Mouse (Mus musculus) midbrain, embryonic 11.5 days (tissue): ENCODE results near the gene Wdr1. TPM values are rescaled to one million over a fixed set of nuclear protein-coding genes. Genes with fewer than 3 reads are reported as not detected.
"Not testable (repeated sequence)": the region's sequence is repeated elsewhere in the genome, so short reads cannot be mapped to it uniquely, and the experiment has no call there.

Experiments used
- ATAC-seq: fragments of 200-750 bp; cut with Nextera tagmentation; 2 replicates; pipeline ENCODE4 v1.8.0; 2017; ENCODE audit warnings: moderate TSS enrichment, moderate library complexity; ENCODE audit not compliant: low FRiP score
- DNase-seq: peaks from one replicate; pipeline ENCODE4 v3.0.0; 2015; ENCODE audit warnings: low spot score; ENCODE audit errors: missing footprints
- H3K27ac ChIP-seq: fragments of 300-500 bp; sonication (generic); 2 replicates; pipeline ENCODE4 v1.5.1; 2014; ENCODE audit warnings: low read depth, low read length
- H3K27me3 ChIP-seq: fragments of 300-500 bp; sonication (generic); 2 replicates; pipeline ENCODE4 v1.6.1; 2014; ENCODE audit warnings: mild to moderate bottlenecking, low read length, moderate library complexity, mixed read lengths; ENCODE audit not compliant: control insufficient read depth, insufficient read depth
- H3K36me3 ChIP-seq: fragments of 300-500 bp; sonication (generic); 2 replicates; pipeline ENCODE4 v1.6.1; 2014; ENCODE audit warnings: mild to moderate bottlenecking, low read length, moderate library complexity, mixed read lengths; ENCODE audit not compliant: control insufficient read depth, insufficient read depth
- H3K4me1 ChIP-seq: fragments of 300-500 bp; sonication (generic); 2 replicates; pipeline ENCODE4 v1.6.1; 2014; ENCODE audit warnings: low read length; ENCODE audit not compliant: control insufficient read depth, insufficient read depth
- H3K4me2 ChIP-seq: fragments of 300-500 bp; sonication (generic); 2 replicates; pipeline ENCODE4 v1.6.1; 2014; ENCODE audit warnings: mild to moderate bottlenecking, moderate library complexity
- H3K4me3 ChIP-seq: fragments of 300-500 bp; sonication (generic); 2 replicates; pipeline ENCODE4 v1.5.1; 2014; ENCODE audit warnings: low read depth, low read length
- H3K9ac ChIP-seq: fragments of 300-500 bp; sonication (generic); 2 replicates; pipeline ENCODE4 v1.6.1; 2014; ENCODE audit warnings: low read length
- H3K9me3 ChIP-seq: fragments of 300-500 bp; sonication (generic); 2 replicates; pipeline ENCODE4 v1.6.1; 2016; ENCODE audit warnings: low read length; ENCODE audit not compliant: control insufficient read depth
- WGBS: fragments of 180-500 bp; shearing (Covaris S2); extraction: QIAGEN DNeasy Blood & Tissue Kit; methylation state at CpG from one replicate; pipeline ENCODE4 v1.1.7; 2014; 5-methylcytosine and 5-hydroxymethylcytosine counted together
- polyA plus RNA-seq: library from polyadenylated mRNA; unstranded; fragments of >200 nt; fragmentation: Nextera tagmentation; extraction: Ambion mirVana; gene quantifications from 2 replicates; pipeline ENCODE4 v1.2.1, GENCODE M21; 2014

Wdr1 gene
- polyA plus RNA-seq, result 152 and 156 TPM in 2 replicates

- no peak for DNase-seq
- Histone ChIP-seq H3K27me3 (no peaks in the 10 kb centered on the region), H3K4me1 (peaks cover 16% of the 10 kb centered on the region), H3K9ac (peak within 1 kb of the TSS; percentile 86), H3K36me3 (no peaks in the 10 kb centered on the region), H3K9me3 (no peaks in the 10 kb centered on the region), H3K27ac (peak within 1 kb of the TSS; percentile 71), H3K4me3 (peak within 1 kb of the TSS; percentile 92), H3K4me2 (peak within 1 kb of the TSS; percentile 91)
- ATAC-seq, result no peak
- 90% methylated on average over 2 of the region's 2 CpGs for WGBS
Measured at GRCm38 (mm10) chr5:38563121-38563520, at the start of gene Wdr1. TSS of gene Wdr1 (minus strand) at chr5:38563221.

- Histone ChIP-seq H3K4me1 (no peaks in the 10 kb centered on the region), H3K27me3 (no peaks in the 10 kb centered on the region), H3K4me3 (no peak overlapping the region), H3K4me2 (no peak overlapping the region), H3K36me3 (no peaks in the 10 kb centered on the region), H3K9me3 (no peaks in the 10 kb centered on the region), H3K9ac (no peak overlapping the region), H3K27ac (no peak overlapping the region)
- DNase-seq (no peak), ATAC-seq (no peak)
- 92% methylated on average over 3 of the region's 3 CpGs for WGBS
Measured at GRCm38 (mm10) chr5:38611118-38611517, 48.1 kb upstream of the Wdr1 start.

GRCm38 (mm10) chr5:38608219-38608618 lies 45.2 kb upstream of the Wdr1 start:
- not testable (repeated sequence) for H3K36me3 ChIP-seq, H3K4me3 ChIP-seq, H3K4me1 ChIP-seq, DNase-seq, H3K27me3 ChIP-seq, ATAC-seq, H3K9me3 ChIP-seq, H3K9ac ChIP-seq, H3K27ac ChIP-seq, H3K4me2 ChIP-seq
- WGBS, result 87% methylated on average over 4 of the region's 4 CpGs

- H3K36me3 ChIP-seq, result no peaks in the 10 kb centered on the region
- H3K27ac ChIP-seq, result no peak overlapping the region
- H3K9me3 ChIP-seq, result no peaks in the 10 kb centered on the region
- no peaks in the 10 kb centered on the region for H3K4me1 ChIP-seq
- no peak overlapping the region for H3K9ac ChIP-seq
- ATAC-seq (peak; percentile 62), DNase-seq (peak; percentile 86)
- H3K4me2 ChIP-seq, result no peak overlapping the region; the same call in 1 of the 2 replicates
- peak overlapping the region; percentile 6; the same call in 1 of the 2 replicates for H3K4me3 ChIP-seq
- 48% methylated on average over 11 of the region's 11 CpGs for WGBS
- no peaks in the 10 kb centered on the region for H3K27me3 ChIP-seq
Measured at GRCm38 (mm10) chr5:38598647-38599304, 35.8 kb upstream of the Wdr1 start.

GRCm38 (mm10) chr5:38588924-38589323 lies 25.9 kb upstream of the Wdr1 start:
- H3K27me3 ChIP-seq, result no peaks in the 10 kb centered on the region
- WGBS, result 67% methylated on average over 9 of the region's 9 CpGs
- H3K9me3 ChIP-seq, result no peaks in the 10 kb centered on the region
- H3K27ac ChIP-seq, result no peak overlapping the region
- no peak overlapping the region for H3K9ac ChIP-seq
- no peak for DNase-seq
- H3K4me1 ChIP-seq, result no peaks in the 10 kb centered on the region
- H3K4me3 ChIP-seq, result no peak overlapping the region
- no peak overlapping the region for H3K4me2 ChIP-seq
- H3K36me3 ChIP-seq, result no peaks in the 10 kb centered on the region
- ATAC-seq, result no peak

GRCm38 (mm10) chr5:38585450-38585849 lies 22.4 kb upstream of the Wdr1 start:
- 78% methylated on average over 2 of the region's 2 CpGs for WGBS
- DNase-seq, result no peak
- no peaks in the 10 kb centered on the region for H3K27me3 ChIP-seq
- H3K9ac ChIP-seq, result no peak overlapping the region
- no peaks in the 10 kb centered on the region for H3K9me3 ChIP-seq
- no peaks in the 10 kb centered on the region for H3K36me3 ChIP-seq
- no peak overlapping the region for H3K27ac ChIP-seq
- no peak overlapping the region for H3K4me2 ChIP-seq
- no peaks in the 10 kb centered on the region for H3K4me1 ChIP-seq
- ATAC-seq, result no peak
- H3K4me3 ChIP-seq, result no peak overlapping the region

GRCm38 (mm10) chr5:38583026-38583425 lies 20.0 kb upstream of the Wdr1 start:
- 93% methylated on average over 4 of the region's 4 CpGs for WGBS
- H3K9me3 ChIP-seq, result no peaks in the 10 kb centered on the region
- ATAC-seq (no peak), DNase-seq (peak; percentile 19)
- no peak overlapping the region for H3K4me3 ChIP-seq
- no peak overlapping the region for H3K27ac ChIP-seq
- H3K4me1 ChIP-seq, result no peaks in the 10 kb centered on the region
- no peaks in the 10 kb centered on the region for H3K36me3 ChIP-seq
- no peak overlapping the region for H3K4me2 ChIP-seq
- H3K27me3 ChIP-seq, result no peaks in the 10 kb centered on the region
- H3K9ac ChIP-seq, result no peak overlapping the region

- H3K4me1 ChIP-seq, result no peaks in the 10 kb centered on the region
- no peak overlapping the region for H3K4me3 ChIP-seq
- 34% methylated on average over 6 of the region's 6 CpGs for WGBS
- no peaks in the 10 kb centered on the region for H3K27me3 ChIP-seq
- no peaks in the 10 kb centered on the region for H3K36me3 ChIP-seq
- DNase-seq (peak; percentile 90), ATAC-seq (peak; percentile 64)
- no peak overlapping the region for H3K9ac ChIP-seq
- H3K9me3 ChIP-seq, result no peaks in the 10 kb centered on the region
- H3K27ac ChIP-seq, result no peak overlapping the region
- no peak overlapping the region for H3K4me2 ChIP-seq
Measured at GRCm38 (mm10) chr5:38580703-38581102, 17.7 kb upstream of the Wdr1 start.

- H3K9ac ChIP-seq, result no peak overlapping the region
- no peak overlapping the region for H3K4me3 ChIP-seq
- H3K4me2 ChIP-seq, result no peak overlapping the region
- 66% methylated on average over 2 of the region's 2 CpGs for WGBS
- no peaks in the 10 kb centered on the region for H3K36me3 ChIP-seq
- no peaks in the 10 kb centered on the region for H3K27me3 ChIP-seq
- H3K4me1 ChIP-seq, result no peaks in the 10 kb centered on the region
- no peak overlapping the region for H3K27ac ChIP-seq
- H3K9me3 ChIP-seq, result no peaks in the 10 kb centered on the region; the same call in 1 of the 2 replicates
- DNase-seq (peak; percentile 70), ATAC-seq (no peak)
Measured at GRCm38 (mm10) chr5:38570876-38571275, 7.9 kb upstream of the Wdr1 start.
